Mouse (Mus musculus) limb, embryonic 12.5 days (tissue): Measurements from ENCODE around the gene Prr18. TPM values are rescaled to one million over a fixed set of nuclear protein-coding genes. Genes with fewer than 3 reads are reported as not detected.

Source experiments
- ATAC-seq: fragments of 200-750 bp; cut with Nextera tagmentation; 2 replicates; pipeline ENCODE4 v1.8.0; 2017; ENCODE audit warnings: low read depth, moderate TSS enrichment; ENCODE audit not compliant: insufficient number of reproducible peaks, insufficient read depth, low FRiP score, low TSS enrichment
- H3K27ac ChIP-seq: fragments of 300-500 bp; sonication (generic); 2 replicates; pipeline ENCODE4 v1.5.1; 2016; ENCODE audit warnings: mild to moderate bottlenecking, moderate library complexity
- H3K27me3 ChIP-seq: fragments of 300-500 bp; sonication (generic); 2 replicates; pipeline ENCODE4 v1.6.1; 2016; ENCODE audit warnings: mild to moderate bottlenecking, moderate library complexity
- H3K36me3 ChIP-seq: fragments of 300-500 bp; sonication (generic); 2 replicates; pipeline ENCODE4 v1.6.1; 2016; ENCODE audit warnings: mild to moderate bottlenecking, moderate library complexity
- H3K4me1 ChIP-seq: fragments of 300-500 bp; sonication (generic); replicated peaks from 2 replicates; pipeline ENCODE4 v1.6.1; 2016
- H3K4me2 ChIP-seq: fragments of 300-500 bp; sonication (generic); 2 replicates; pipeline ENCODE4 v1.6.1; 2016; ENCODE audit warnings: mild to moderate bottlenecking, moderate library complexity
- H3K4me3 ChIP-seq: fragments of 300-500 bp; sonication (generic); replicated peaks from 2 replicates; pipeline ENCODE4 v1.5.1; 2016; ENCODE audit warnings: mild to moderate bottlenecking
- H3K9ac ChIP-seq: fragments of 300-500 bp; sonication (generic); replicated peaks from 2 replicates; pipeline ENCODE4 v1.6.1; 2016; ENCODE audit warnings: mild to moderate bottlenecking, moderate library complexity
- H3K9me3 ChIP-seq: fragments of 300-500 bp; sonication (generic); 2 replicates; pipeline ENCODE4 v1.6.1; 2016; ENCODE audit warnings: mild to moderate bottlenecking, moderate library complexity
- WGBS: fragments of 180-500 bp; shearing (Covaris S2); methylation state at CpG from one replicate; pipeline ENCODE4 v1.1.7; 2016; 5-methylcytosine and 5-hydroxymethylcytosine counted together
- polyA plus RNA-seq: library from polyadenylated mRNA; unstranded; fragments of >200 nt; fragmentation: Nextera tagmentation; extraction: Ambion mirVana; gene quantifications from 2 replicates; pipeline ENCODE4 v1.2.1, GENCODE M21; 2016

The Prr18 gene
- polyA plus RNA-seq, 1 experiment from 2014 or later = 0.60 TPM

GRCm38 (mm10) chr17:8389790-8390095 is 52.5 kb downstream of the Prr18 start:
- Histone ChIP-seq H3K9ac (no peak overlapping the region), H3K27me3 (peaks cover 30% of the 10 kb centered on the region), H3K9me3 (no peaks in the 10 kb centered on the region), H3K27ac (no peak overlapping the region), H3K4me3 (peak overlapping the region; percentile 34; the same call in 1 of the 2 replicates), H3K4me2 (peak overlapping the region; percentile 63), H3K36me3 (no peaks in the 10 kb centered on the region), H3K4me1 (peaks cover 27% of the 10 kb centered on the region)
- 0 out of 2 replicates have a peak, but pooled peaks have one; percentile 16 for ATAC-seq
- WGBS = 4% methylated on average over 10 of the region's 10 CpGs

- H3K27ac ChIP-seq = no peak overlapping the region
- WGBS = 54% methylated on average over 4 of the region's 4 CpGs
- ATAC-seq = no peak
- no peaks in the 10 kb centered on the region for H3K36me3 ChIP-seq
- H3K9ac ChIP-seq = no peak overlapping the region
- peaks cover 27% of the 10 kb centered on the region for H3K4me1 ChIP-seq
- no peaks in the 10 kb centered on the region for H3K9me3 ChIP-seq
- H3K27me3 ChIP-seq = peaks cover 30% of the 10 kb centered on the region
- H3K4me3 ChIP-seq = no peak overlapping the region
- no peak overlapping the region for H3K4me2 ChIP-seq
Observed at GRCm38 (mm10) chr17:8390487-8390886, 53.2 kb downstream of the Prr18 start.

Other genes with a start within 250 kb of the Prr18 start
- gene Gm49673, start 189.7 kb upstream of the Prr18 start, polyA plus RNA-seq = 0.24 TPM in 1 of 2 replicates, not detected in the other
- 21.4 and 25.2 TPM in 2 replicates for gene Rnaset2a, start 189.4 kb upstream of the Prr18 start, polyA plus RNA-seq
- 46.1 and 49.8 TPM in 2 replicates for gene Fgfr1op, start 172.0 kb upstream of the Prr18 start, polyA plus RNA-seq
- gene Ccr6, start 101.4 kb upstream of the Prr18 start, polyA plus RNA-seq = not detected in 2 replicates
- gene Mpc1, start 54.6 kb upstream of the Prr18 start, polyA plus RNA-seq = 106 and 119 TPM in 2 replicates
- 58.7 and 62.4 TPM in 2 replicates for gene Sft2d1, start 26.4 kb upstream of the Prr18 start, polyA plus RNA-seq
- 1.4 and 1.6 TPM in 2 replicates for gene T2, start 18.5 kb downstream of the Prr18 start, polyA plus RNA-seq
- gene T, start 97.0 kb downstream of the Prr18 start, polyA plus RNA-seq = 0.83 and 1.5 TPM in 2 replicates
- gene Pde10a, start 187.9 kb downstream of the Prr18 start, polyA plus RNA-seq = 2.4 and 4.4 TPM in 2 replicates
- not detected in 2 replicates for gene Gm17087, start 229.5 kb downstream of the Prr18 start, polyA plus RNA-seq